ENCODE assay signal across 12 mouse cellular contexts in the genomic region with DNA sequence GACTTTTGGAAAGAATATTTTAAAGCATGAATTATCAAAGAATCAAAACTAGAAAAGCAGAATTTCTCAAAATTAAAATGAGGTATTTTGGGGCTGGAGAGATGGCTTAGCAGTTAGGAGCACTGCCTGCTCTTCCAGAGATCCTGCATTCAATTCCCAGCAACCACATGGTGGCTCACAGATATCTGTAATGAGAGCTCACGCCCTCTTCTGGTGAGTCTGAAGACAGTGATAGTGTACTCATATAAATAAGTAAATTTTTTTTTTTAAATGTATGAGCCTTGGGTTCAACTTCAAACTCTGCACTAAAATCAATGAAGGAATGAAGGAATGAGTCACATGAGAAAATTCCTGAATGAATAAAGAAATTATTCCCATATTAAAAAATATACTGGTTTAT.
A peak's percentile ranks its signal among the peaks of the same experiment; 100 is the strongest.
DNase-seq lines count a peak whose midpoint lies in the region; TF ChIP-seq lines count a peak whose summit lies in the region.
"Had no signal": no experiment of that assay in that cellular context is flagged by ENCODE, and none has a peak within 500 bp of the region (broad histone marks: within the 10 kb centered on the region; RNA-seq: fewer than 3 reads in every experiment).

No protein-coding gene starts in this region.

- no peaks in the 10 kb centered on the region; the same call in 1 of the 2 replicates for H3K36me3 ChIP-seq in heart, adult 2 months (ENCODE audit: control insufficient read depth, insufficient read depth, low read length)
- peaks cover 13 to 28% of the 10 kb centered on the region in 2 experiments for H3K36me3 ChIP-seq in MEL (ENCODE audit: control insufficient read depth in 1 of 2, insufficient read depth in 2 of 2, low read length in 2 of 2)

- no peaks in the 10 kb centered on the region for H3K9me3 ChIP-seq in MEL (replicated peaks; ENCODE audit: insufficient read depth, low read length)
- H3K9me3 ChIP-seq: embryonic facial prominence, embryonic 13.5 days had no signal

- no peaks in the 10 kb centered on the region for H3K27me3 ChIP-seq in heart, adult 2 months (ENCODE audit: control insufficient read depth, insufficient read depth, low read length)
- H3K27me3 ChIP-seq in MEL (ENCODE audit: control insufficient read depth in 1 of 2, insufficient read depth in 2 of 2, low read length in 2 of 2), result no peaks in the 10 kb centered on the region
- H3K27me3 ChIP-seq: embryonic facial prominence, embryonic 13.5 days had no signal

- no peaks in the 10 kb centered on the region for H3K79me2 ChIP-seq in heart, adult 2 months (replicated peaks; ENCODE audit: control insufficient read depth, insufficient read depth, low read length)
- no peaks in the 10 kb centered on the region; the same call in 1 of the 2 replicates for H3K79me2 ChIP-seq in MEL (ENCODE audit: control insufficient read depth, insufficient read depth, low read length, poor library complexity)

- peak; percentile 55 for TF ChIP-seq CTCF in heart, adult 2 months (IDR thresholded peaks at IDR 0.05)
- TF ChIP-seq CTCF in MEL (IDR thresholded peaks at IDR 0.05 in 2 of 3, conservative IDR thresholded peaks at IDR 0.05 in 1 of 3; ENCODE audit: control insufficient read depth in 1 of 3, insufficient read depth in 1 of 3, low read depth in 2 of 3, low read length in 3 of 3, poor library complexity in 1 of 3, severe bottlenecking in 1 of 3), result peak; percentile 23 to 51 (median 24); a peak in 3 of 6 replicates

- DNase-seq in heart, adult 2 months, result no peak
- DNase-seq in heart, postnatal 4 days, result no peak
- peak; percentile 5 for DNase-seq in lung, postnatal 10 days
- no peak for DNase-seq in lung, adult 18-20 months
- peak; percentile 37 for DNase-seq in MEL (ENCODE audit: low read depth, low spot score)
- peak; percentile 35 for DNase-seq in retina, embryonic 14.5 days (ENCODE audit: low spot score)
- no peak for DNase-seq in B cell, adult 2 months
- DNase-seq in kidney, postnatal 10 days, result no peak
- DNase-seq: adrenal gland, postnatal 14 days; cerebellum, adult 11 months had no signal

- H3K9ac ChIP-seq in heart, adult 2 months (ENCODE audit: low read depth, low read length), result no peak overlapping the region
- no peak overlapping the region for H3K9ac ChIP-seq in MEL (ENCODE audit: control insufficient read depth, low read depth, low read length, poor library complexity, severe bottlenecking)
- H3K9ac ChIP-seq: embryonic facial prominence, embryonic 13.5 days had no signal

- no peak for TF ChIP-seq RAD21 in MEL (IDR thresholded peaks at IDR 0.05; ENCODE audit: low read depth, low read length)

- TF ChIP-seq EP300 in heart, adult 2 months (IDR thresholded peaks at IDR 0.05; ENCODE audit: insufficient read depth, low read depth, low read length), result no peak
- TF ChIP-seq EP300 in MEL (IDR thresholded peaks at IDR 0.05; ENCODE audit: low read depth in 1 of 2, low read length in 2 of 2), result no peak

- no peaks in the 10 kb centered on the region for H3K4me1 ChIP-seq in heart, adult 2 months (ENCODE audit: control insufficient read depth, insufficient read depth, low read length)
- peaks cover 6 to 15% of the 10 kb centered on the region in 2 experiments for H3K4me1 ChIP-seq in MEL (ENCODE audit: control insufficient read depth in 1 of 2, insufficient read depth in 2 of 2, low read length in 2 of 2)
- H3K4me1 ChIP-seq: embryonic facial prominence, embryonic 13.5 days had no signal

- no peak for TF ChIP-seq POLR2A in heart, adult 2 months (IDR thresholded peaks at IDR 0.05; ENCODE audit: insufficient read depth, low read depth, low read length)
- TF ChIP-seq POLR2A in MEL (IDR thresholded peaks at IDR 0.05; ENCODE audit: control insufficient read depth in 1 of 2, insufficient read depth in 1 of 2, low read depth in 1 of 2, low read length in 2 of 2, poor library complexity in 1 of 2), result no peak

- no peak overlapping the region for H3K27ac ChIP-seq in heart, adult 2 months
- H3K27ac ChIP-seq in MEL (ENCODE audit: control insufficient read depth, low read depth, low read length), result no peak overlapping the region
- H3K27ac ChIP-seq: embryonic facial prominence, embryonic 13.5 days; macrophage had no signal

- WGBS in heart, adult 2 months, result 62% methylated on average over 1 of the region's 1 CpGs

- no peak overlapping the region for H3K4me3 ChIP-seq in heart, adult 2 months
- H3K4me3 ChIP-seq in MEL (ENCODE audit: control insufficient read depth in 1 of 2, insufficient read depth in 1 of 2, low read depth in 2 of 2, low read length in 2 of 2), result no peak overlapping the region
- H3K4me3 ChIP-seq: embryonic facial prominence, embryonic 13.5 days had no signal

- intact Hi-C loops in heart, adult 2 months (cut with DNase I), result no loop called here

TF ChIP-seq in MEL, 35 proteins besides CTCF, POLR2A, EP300 and RAD21:
- TF ChIP-seq MYC (IDR thresholded peaks at IDR 0.05; ENCODE audit: low read depth, low read length) (peak; percentile 79), MXI1 (IDR thresholded peaks at IDR 0.05; ENCODE audit: low read depth, low read length) (no peak), BHLHE40 (IDR thresholded peaks at IDR 0.05; ENCODE audit: borderline replicate concordance, low read depth, low read length) (no peak), POLR2AphosphoS5 (IDR thresholded peaks at IDR 0.05; ENCODE audit: borderline replicate concordance, low read depth, low read length) (no peak), TAL1 (IDR thresholded peaks at IDR 0.05; ENCODE audit: low read length) (no peak), KAT2A (conservative IDR thresholded peaks at IDR 0.05; ENCODE audit: low read depth, low read length) (no peak), USF2 (IDR thresholded peaks at IDR 0.05; ENCODE audit: borderline replicate concordance in 1 of 2, insufficient read depth in 1 of 2, low read depth in 1 of 2, low read length in 2 of 2) (no peak), ZNF384 (IDR thresholded peaks at IDR 0.05; ENCODE audit: low read depth, low read length) (peak; percentile 69), TCF12 (IDR thresholded peaks at IDR 0.05; ENCODE audit: low read depth, low read length) (no peak), GATA1 (IDR thresholded peaks at IDR 0.05; ENCODE audit: low read depth, low read length) (no peak), SMC3 (IDR thresholded peaks at IDR 0.05; ENCODE audit: low read depth, low read length) (peak; percentile 29), MAX (IDR thresholded peaks at IDR 0.05; ENCODE audit: low read length) (no peak)

Comparison
In these comparisons a context has a peak if more than half of its experiments do, and no peak if none do; other contexts are left out.
1. DNase-seq: peak in lung, postnatal 10 days (single experiment), MEL (single experiment) and retina, embryonic 14.5 days (single experiment); none in heart, adult 2 months (0 of 2), heart, postnatal 4 days (single experiment), lung, adult 18-20 months (0 of 2), B cell, adult 2 months (0 of 2) and kidney, postnatal 10 days (single experiment).